Mouse (Mus musculus): Measurements from ENCODE around the gene Taf6l.

Taf6l gene

DNA sequence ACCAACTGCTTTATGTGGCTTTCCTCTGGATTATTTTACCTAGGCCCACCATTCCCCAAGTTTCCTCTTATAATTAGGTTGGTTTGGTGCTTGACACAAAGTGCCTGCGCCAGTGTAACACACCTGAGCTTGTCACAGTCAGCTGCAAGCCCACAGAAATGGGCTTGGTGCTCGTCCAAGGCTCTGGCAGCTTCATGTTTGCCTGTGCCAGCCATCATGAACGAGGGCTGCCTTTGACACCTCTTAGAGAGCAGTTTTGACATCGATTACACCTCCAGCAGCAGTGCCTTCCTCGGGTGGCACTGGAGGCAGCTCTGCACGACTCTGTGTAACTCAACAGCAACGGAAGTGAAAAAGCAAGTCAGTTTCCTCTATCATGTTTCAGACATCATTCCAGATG lies 4.0 kb upstream of the Taf6l start:
- DNase-seq (ENCODE audit: low read depth, low spot score), result no peak

DNA sequence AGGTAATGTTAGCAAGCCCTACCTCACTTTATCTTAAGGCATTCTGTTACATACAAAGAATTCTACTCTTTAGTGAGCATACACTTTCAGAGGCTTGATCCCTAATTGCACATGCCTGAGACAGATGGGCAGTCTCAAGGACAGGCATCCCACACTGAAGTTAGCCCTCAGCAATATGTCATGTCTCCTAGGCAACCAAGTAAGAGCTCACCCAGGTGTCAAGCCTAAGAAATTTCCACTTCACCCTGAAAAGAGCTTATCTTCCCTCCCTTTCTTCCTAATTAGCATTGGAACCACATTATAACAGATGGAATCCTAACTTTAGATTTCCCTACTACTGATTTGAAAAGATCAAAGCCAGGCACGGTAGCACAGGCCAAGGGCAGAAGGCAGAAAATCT lies 3.0 kb upstream of the Taf6l start:
- DNase-seq (ENCODE audit: low read depth, low spot score), result no peak

- peak; percentile 55 for DNase-seq (ENCODE audit: low read depth, low spot score)
These were observed 2.3 kb upstream of the Taf6l start for GRCm38 (mm10) chr19:8788521-8788920.

- DNase-seq (ENCODE audit: low read depth, low spot score), result no peak
These were observed 11.2 kb downstream of the Taf6l start for GRCm38 (mm10) chr19:8774951-8775421.

GRCm38 (mm10) chr19:8774086-8774835 lies 12.0 kb downstream of the Taf6l start, which contains the start of gene Tmem179b:
Tmem179b (minus strand) TSS chr19:8774467.
- DNase-seq (ENCODE audit: low read depth, low spot score), result peak; percentile 94

GRCm38 (mm10) chr19:8773409-8773808 lies 12.8 kb downstream of the Taf6l start:
- DNase-seq (ENCODE audit: low read depth, low spot score), result no peak

- DNase-seq (ENCODE audit: low read depth, low spot score), result no peak
These were observed 13.2 kb downstream of the Taf6l start for GRCm38 (mm10) chr19:8772996-8773395.

DNA sequence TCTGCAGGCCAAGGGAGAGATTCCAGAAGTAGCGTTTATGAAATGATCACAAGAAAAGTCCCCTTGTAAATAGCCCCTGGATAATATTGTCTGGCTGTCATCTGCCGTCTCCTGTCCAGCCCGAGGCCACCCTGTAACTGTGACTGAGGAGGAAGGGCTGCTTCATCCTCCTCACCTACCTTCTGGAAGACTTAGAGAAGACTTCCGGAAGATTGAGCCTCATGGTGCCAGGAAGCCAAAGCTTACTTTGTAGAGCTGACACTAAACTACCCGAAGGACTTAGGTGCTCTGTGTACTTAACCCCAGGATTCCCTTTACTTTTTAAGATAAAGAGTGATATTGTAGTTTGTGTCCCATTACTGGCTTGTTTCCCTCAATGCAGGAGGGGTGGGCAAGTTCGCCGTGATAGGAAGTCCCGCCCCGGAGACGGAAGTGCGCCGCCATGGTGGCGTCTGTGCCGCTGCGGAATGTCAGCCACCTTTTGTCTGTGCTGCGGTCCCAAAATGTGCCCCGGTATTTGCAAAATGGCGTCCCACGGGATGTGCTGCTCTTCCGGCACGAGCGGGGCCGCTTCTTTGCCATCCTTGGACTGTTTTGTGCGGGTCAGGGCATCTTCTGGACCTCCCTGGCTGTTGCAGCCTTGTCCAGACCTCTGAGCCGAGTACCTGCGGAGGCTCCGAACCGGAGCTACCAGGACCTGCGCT lies 15.5 kb downstream of the Taf6l start, which contains the start of gene Tmem223:
TSS of gene Tmem223 (plus strand) at position 430 of the 704 bp plus-strand sequence.
- DNase-seq (ENCODE audit: low read depth, low spot score), result peak; percentile 73

DNA sequence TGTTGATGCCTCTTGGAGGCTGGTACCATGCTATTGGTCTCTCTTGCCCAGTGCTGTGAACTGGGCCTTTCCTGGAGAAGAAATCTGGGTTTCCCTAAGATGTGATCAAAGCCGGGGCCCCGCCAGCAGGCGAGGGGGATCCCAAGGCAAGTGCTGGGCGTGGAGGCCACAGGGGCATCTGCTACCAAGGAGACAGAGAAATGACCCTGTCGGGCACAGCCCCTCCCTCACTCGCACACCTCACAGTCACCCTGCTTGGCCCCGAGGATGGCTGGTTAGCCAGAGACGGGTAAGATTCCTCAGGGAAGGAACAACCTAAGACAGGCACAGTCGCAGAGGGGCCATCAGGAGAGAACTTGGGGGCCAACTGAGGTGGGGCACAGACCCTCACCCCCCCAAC lies 20.7 kb downstream of the Taf6l start:
- no peak for DNase-seq (ENCODE audit: low read depth, low spot score)

DNA sequence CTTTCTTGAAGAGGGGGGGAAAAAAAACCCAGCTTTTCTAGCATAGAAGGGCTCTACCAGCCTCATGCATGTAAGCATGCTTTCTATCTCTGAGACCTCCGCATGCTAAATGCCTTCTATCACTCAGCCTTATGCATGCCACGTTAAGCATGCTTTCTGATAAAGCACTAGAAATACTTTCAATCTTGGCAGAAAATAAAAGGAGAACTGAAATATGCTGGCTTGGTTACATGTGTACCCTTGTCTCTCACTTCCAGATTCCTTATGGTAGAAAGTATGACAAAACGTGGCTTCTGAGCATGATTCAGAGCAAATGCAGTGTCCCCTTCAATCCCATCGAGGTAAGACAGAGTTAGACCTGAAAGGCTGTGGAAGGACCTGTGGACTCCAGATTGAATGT lies 22.9 kb downstream of the Taf6l start:
- DNase-seq (ENCODE audit: low read depth, low spot score), result no peak

GRCm38 (mm10) chr19:8760757-8761156 lies 25.5 kb downstream of the Taf6l start:
- DNase-seq (ENCODE audit: low read depth, low spot score), result no peak

DNA sequence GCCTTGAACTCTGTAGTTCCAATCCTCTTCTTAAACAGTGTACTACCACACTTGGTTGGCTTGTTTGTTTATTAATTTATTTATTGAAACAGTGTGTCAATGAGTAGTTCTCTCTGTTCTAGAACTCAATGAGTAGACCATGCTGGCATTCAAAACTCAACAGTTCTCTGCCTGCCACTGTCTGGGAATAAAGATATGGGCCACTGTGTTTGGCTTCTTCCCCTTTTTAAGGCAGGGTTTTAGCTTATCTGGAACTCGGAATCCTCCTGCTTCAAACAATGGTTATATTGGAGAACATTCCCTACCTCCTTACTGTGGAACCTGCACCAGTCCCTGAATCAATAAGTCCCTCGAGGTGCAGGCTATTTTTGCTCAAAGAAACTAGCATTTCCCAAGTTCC lies 27.3 kb downstream of the Taf6l start:
- no peak for DNase-seq (ENCODE audit: low read depth, low spot score)

DNA sequence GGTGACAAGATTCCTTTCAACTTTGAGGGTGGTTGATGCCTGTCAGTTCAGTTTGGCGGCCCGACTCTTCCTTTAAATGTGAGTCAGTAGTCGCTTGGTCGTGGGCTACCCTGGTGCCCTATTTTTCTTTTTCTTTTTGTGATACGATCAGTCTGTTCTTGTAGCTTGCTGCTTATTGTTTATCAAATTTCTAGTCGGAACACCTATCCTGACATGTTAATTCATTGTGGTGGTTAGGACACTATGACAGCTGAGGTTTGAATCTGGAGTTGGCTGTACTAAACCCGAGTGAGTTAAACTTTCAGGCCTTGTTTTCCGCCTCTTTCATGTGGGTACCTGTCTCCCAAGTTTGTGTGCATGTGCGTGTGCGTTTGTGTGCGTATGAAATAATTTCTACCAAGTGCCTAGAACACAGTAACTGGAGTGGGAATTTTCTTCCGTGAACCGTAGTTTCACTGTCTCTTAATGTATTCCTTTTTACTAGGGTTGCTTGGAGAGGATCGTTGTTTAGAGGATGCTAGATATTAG lies 28.7 kb downstream of the Taf6l start:
- DNase-seq (ENCODE audit: low read depth, low spot score), result no peak

- DNase-seq (ENCODE audit: low read depth, low spot score), result peak; percentile 95
These were observed 29.4 kb downstream of the Taf6l start, which contains the start of gene Nxf1 for GRCm38 (mm10) chr19:8756635-8757387. Nxf1 (plus strand) TSS chr19:8757073.

GRCm38 (mm10) chr19:8755652-8756051 lies 30.6 kb downstream of the Taf6l start:
- DNase-seq (ENCODE audit: low read depth, low spot score), result no peak

DNA sequence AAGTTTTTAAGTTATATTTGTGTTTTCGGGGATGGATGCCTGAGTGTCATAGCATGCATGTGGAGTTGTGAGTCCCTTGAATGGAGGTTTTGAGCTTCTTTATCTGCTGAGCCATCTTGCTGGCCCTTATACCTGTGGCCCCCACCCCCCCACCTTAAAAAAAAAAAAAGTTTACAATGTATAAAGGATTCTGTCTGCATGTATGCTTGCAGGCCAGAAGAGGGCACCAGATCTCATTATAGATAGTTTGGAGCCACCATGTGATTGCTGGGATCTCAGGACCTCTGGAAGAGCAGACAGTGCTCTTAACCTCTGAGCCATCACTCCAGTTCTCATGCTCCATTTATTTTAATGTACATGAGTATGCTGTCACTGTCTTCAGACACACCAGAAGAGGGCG lies 38.8 kb downstream of the Taf6l start:
- DNase-seq (ENCODE audit: low read depth, low spot score), result no peak

- no peak for DNase-seq (ENCODE audit: low read depth, low spot score)
These were observed 40.8 kb downstream of the Taf6l start for GRCm38 (mm10) chr19:8745382-8745781.

DNA sequence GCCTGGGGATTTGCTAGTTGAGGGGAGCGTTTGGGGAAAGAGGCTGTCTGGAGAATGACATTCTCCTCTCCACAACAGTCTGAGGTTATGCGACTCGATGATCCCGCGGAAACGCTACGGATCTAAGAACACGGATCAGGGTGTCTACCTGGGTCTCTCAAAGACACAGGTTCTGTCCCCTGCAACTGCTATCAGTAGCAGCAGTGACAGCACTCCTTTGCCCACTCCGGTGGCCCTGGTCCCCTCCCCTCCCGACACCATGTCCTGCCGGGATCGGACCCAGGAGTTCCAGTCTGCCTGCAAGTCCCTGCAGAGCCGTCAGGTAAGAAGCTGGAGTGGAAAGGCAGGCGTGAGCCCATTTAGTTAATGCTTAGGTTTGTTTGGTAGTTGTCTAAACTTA lies 44.0 kb downstream of the Taf6l start:
- no peak for DNase-seq (ENCODE audit: low read depth, low spot score)

DNA sequence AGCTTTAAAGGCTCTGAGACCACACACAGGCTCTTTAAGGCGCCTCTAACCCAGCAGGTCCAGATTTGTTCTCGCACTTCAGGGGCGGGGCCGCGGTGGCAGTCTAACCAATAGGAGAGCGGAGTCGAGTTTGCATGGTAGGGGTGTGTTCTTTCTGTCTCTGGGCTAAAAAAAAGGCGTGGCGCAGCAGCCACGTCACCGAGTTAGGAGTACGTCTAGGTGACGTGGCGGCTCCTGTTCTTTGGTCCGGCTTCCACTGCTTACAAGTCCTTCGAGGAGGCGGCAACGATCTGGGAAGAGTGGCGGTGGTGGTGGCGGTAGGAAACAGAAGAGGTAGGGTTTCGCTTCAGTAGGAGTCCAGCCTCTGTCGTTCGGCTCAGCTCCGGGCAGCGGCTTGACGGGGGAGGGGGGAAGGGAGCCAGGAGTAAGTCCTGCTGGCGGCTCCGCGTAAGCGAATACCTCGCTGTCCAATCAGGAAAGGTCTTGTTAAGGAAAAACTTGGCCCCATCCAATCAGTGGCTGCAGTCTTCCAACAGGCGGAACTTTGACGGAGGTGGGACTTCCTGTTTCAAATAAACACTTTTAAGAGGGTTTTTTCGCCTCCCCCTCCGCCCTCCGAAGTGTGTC lies 44.9 kb downstream of the Taf6l start, which contains the start of gene Stx5a:
TSS of gene Stx5a (plus strand) at position 171 of the 627 bp plus-strand sequence.
- DNase-seq (ENCODE audit: low read depth, low spot score), result peak; percentile 99

DNA sequence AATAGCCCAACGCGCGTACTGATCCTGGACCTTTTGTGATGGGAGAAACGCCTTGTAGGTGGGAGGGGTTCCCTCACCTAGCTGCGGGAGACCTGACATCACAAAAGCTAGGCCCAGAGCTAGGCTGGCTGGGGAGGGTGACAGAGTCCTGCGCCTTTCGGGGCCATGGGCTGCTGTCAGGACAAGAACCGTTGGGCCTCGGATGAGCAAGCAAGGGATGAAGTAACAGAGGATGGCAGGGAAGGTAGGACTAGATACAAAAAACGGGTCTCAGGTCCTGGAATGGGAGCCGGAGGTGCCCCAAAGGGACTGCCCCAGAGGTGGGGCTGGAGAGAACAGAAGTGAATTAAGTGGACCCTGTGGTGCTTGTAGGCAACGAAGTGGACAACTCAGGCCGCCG lies 45.6 kb downstream of the Taf6l start, which contains the start of gene 1700092M07Rik:
TSS of gene 1700092M07Rik (plus strand) at position 116 of the 400 bp plus-strand sequence.
- no peak for DNase-seq (ENCODE audit: low read depth, low spot score)

GRCm38 (mm10) chr19:8739646-8740045 lies 46.6 kb downstream of the Taf6l start:
- DNase-seq (ENCODE audit: low read depth, low spot score), result no peak

All from forelimb bud, embryonic 11.5 days (tissue).